Mouse (Mus musculus): ENCODE measurements at regions not wholly inside any gene's neighbourhood (a gene's known extent, or its start where the extent isn't known, plus 50 kb on each side); places are given as distances from the start of the nearest gene placed in this dataset.
"Not testable (repeated sequence)": the region's sequence is repeated elsewhere in the genome, so short reads cannot be mapped to it uniquely, and the experiment has no call there.

DNA sequence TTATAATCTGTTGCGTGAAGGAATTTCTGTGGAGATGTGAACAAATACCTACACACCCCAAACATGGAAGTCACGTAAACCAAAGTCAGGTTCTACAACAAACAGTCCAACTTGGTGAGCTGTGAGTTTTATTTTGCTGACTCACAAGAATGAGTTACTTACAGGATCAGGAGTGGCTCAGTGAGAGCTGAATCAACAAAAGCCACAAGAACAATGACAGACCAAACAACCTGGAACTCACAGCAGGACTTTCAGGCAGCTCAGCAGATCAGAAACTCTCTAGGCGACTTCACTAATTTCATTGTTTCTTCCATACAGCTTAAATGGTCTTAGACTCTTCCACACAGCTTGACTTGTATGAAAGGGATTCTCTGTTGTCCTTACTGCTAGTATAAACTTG, 254.4 kb upstream of the Lrrc4c start:
- no peak for DNase-seq (ENCODE audit: extremely low spot score, low read depth, low spot score)

DNA sequence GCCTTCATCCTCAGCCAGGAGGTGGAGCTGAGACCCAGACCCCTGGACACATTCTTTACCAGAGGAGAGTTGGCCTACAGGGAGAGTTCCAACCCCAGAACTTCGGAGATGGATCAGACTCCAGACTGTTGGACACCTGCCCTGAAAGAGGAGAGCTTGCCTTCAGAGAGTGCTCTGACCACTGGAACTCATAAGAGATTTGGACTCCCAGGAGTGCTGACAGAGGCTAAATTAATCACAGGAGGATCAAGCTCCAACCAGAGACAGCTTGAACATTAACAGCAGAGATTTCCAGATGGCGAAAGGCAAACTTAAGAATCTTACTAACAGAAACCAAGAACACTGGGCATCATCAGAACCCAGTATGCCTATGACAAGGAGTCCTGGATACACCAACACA, 209.5 kb upstream of the Lrrc4c start:
- DNase-seq (ENCODE audit: extremely low spot score, low read depth, low spot score): not testable (repeated sequence)

DNA sequence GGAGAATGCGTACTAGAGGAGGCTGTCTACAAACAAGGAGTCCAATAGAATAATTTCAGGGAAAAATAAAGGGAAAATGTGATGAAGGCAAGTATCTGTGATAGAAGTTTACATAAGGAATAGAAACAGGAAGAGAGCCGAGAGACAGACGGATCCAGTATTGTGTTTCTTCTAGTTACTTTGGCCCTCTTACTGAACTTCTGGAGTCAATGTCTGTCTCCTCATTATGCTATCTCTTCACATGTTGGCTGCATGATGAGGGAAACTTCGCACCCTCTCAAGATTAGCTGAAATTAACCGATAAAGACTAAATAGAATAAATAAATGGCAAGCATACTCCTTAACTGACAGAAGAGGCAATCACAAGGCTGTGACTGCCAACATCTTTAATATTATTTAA, 197.9 kb upstream of the Lrrc4c start:
- DNase-seq (ENCODE audit: extremely low spot score, low read depth, low spot score): no peak

DNA sequence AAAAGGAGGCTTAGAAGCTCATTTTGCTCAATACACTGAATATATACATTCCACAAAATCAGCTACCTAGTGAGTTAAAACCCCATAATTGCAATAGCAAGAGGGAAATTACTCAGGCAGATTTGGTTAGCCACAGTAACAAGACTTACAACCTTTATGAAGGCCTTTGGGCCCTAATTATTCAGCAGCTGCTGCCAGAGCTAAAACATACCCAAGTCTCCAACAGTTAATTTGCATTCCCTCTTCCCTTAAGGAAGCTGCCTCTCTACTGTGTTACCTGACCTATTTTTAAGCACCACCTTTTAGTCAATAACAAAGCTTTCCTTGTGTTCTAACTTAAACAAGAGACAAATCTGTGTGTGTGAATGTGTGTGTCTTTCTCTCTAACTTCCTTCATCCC, 179.4 kb upstream of the Lrrc4c start:
- DNase-seq (ENCODE audit: extremely low spot score, low read depth, low spot score): peak; percentile 18

DNA sequence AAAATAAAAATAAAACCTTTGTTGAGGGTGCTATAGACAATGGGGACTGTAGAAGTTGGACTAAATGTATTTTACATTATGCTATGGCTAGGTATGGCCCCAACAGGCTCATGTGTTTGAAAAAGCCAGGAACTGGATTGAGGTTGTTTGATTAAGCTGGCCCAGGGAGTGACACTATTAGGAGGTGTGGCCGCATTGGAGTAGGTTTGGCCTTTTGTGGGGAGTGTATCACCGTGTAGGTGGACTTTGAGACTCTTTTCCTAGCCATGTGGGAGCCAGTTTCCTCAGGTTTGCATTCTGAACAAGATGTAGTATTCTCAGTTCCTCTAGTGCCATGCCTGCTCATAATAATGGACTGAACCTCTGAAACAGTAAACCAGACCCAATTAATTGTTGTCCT, 162.7 kb upstream of the Lrrc4c start:
- DNase-seq (ENCODE audit: extremely low spot score, low read depth, low spot score): no peak

DNA sequence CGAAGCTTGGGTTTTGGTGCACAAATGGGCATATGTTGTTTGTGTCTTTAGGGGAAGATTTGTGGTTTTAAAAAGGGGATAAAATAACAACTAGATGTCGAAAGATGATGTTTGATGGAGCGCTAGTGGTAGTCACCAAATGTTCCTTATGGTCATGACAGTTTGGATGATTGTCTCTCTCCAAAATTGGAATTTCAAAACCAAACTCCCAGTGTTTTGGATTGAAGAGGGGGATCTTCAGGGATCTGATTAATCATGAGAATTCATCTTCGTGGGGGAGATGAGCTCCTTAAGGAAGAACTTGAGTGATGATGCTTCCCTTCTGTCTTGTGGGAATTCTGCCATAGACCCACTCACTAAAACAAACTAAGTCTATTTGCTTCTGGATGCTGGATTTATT, 151.3 kb upstream of the Lrrc4c start:
- DNase-seq (ENCODE audit: extremely low spot score, low read depth, low spot score): no peak

Measured in hindlimb bud, embryonic 11.5 days (tissue).